Mouse (Mus musculus) naive thymus-derived CD4-positive, alpha-beta T cell, adult 2 months (primary cell): ENCODE data around the gene Gm20605.
A peak's percentile ranks its signal among the peaks of the same experiment; 100 is the strongest.

Experiments
- DNase-seq: peaks from one replicate; pipeline ENCODE4 v3.0.0-alpha.2; 2011; ENCODE audit warnings: low read depth

Gm20605 gene

GRCm38 (mm10) chr5:137652474-137652873 is 23.5 kb downstream of the Gm20605 start:
- peak; percentile 76 for DNase-seq

GRCm38 (mm10) chr5:137653366-137653765 is 24.4 kb downstream of the Gm20605 start:
- no peak for DNase-seq

- peak; percentile 70 for DNase-seq
These were observed 25.8 kb downstream of the Gm20605 start for GRCm38 (mm10) chr5:137654746-137655145.

- DNase-seq, result peak; percentile 79
These were observed 28.0 kb downstream of the Gm20605 start for GRCm38 (mm10) chr5:137656977-137657376.

- DNase-seq, result no peak
These were observed 31.2 kb downstream of the Gm20605 start for GRCm38 (mm10) chr5:137660064-137660688.

- DNase-seq, result no peak
These were observed 34.1 kb downstream of the Gm20605 start for GRCm38 (mm10) chr5:137663057-137663456.

GRCm38 (mm10) chr5:137668971-137669370 is 40.0 kb downstream of the Gm20605 start:
- no peak for DNase-seq

- DNase-seq, result peak; percentile 56
These were observed 41.3 kb downstream of the Gm20605 start for GRCm38 (mm10) chr5:137670240-137670639.

GRCm38 (mm10) chr5:137671443-137672240 is 42.7 kb downstream of the Gm20605 start:
- no peak for DNase-seq

- DNase-seq, result no peak
These were observed 43.4 kb downstream of the Gm20605 start for GRCm38 (mm10) chr5:137672361-137672760.

GRCm38 (mm10) chr5:137673015-137673414 is 44.0 kb downstream of the Gm20605 start:
- no peak for DNase-seq

- no peak for DNase-seq
These were observed 45.8 kb downstream of the Gm20605 start for GRCm38 (mm10) chr5:137674786-137675185.

- no peak for DNase-seq
These were observed 48.9 kb downstream of the Gm20605 start for GRCm38 (mm10) chr5:137677859-137678258.

- DNase-seq, result no peak
These were observed 49.8 kb downstream of the Gm20605 start for GRCm38 (mm10) chr5:137678736-137679135.

GRCm38 (mm10) chr5:137679726-137680125 is 50.8 kb downstream of the Gm20605 start:
- no peak for DNase-seq

GRCm38 (mm10) chr5:137682526-137682925 is 53.6 kb downstream of the Gm20605 start:
- no peak for DNase-seq

- DNase-seq, result peak; percentile 54
These were observed 54.7 kb downstream of the Gm20605 start for GRCm38 (mm10) chr5:137683388-137684293.

GRCm38 (mm10) chr5:137684294-137685123 is 55.5 kb downstream of the Gm20605 start, which contains the start of gene Agfg2:
TSS of gene Agfg2 (minus strand) at chr5:137684726.
- DNase-seq, result peak; percentile 98

- no peak for DNase-seq
These were observed 56.7 kb downstream of the Gm20605 start for GRCm38 (mm10) chr5:137685653-137686052.

GRCm38 (mm10) chr5:137686127-137686790 is 57.3 kb downstream of the Gm20605 start:
- DNase-seq, result peak; percentile 52

- DNase-seq, result no peak
These were observed 61.0 kb downstream of the Gm20605 start for GRCm38 (mm10) chr5:137689974-137690373.
